Mouse (Mus musculus) G1E (cell line): ENCODE results near the gene Swsap1.
A peak's percentile ranks its signal among the peaks of the same experiment; 100 is the strongest.

ENCODE experiments used
- CTCF ChIP-seq: IDR thresholded peaks from 2 replicates; pipeline ENCODE4 v1.5.1; 2012; ENCODE audit warnings: low read depth, low read length, inconsistent platforms, mixed read lengths
- GATA1 ChIP-seq: IDR thresholded peaks from 2 replicates; pipeline ENCODE4 v1.6.1; 2012; ENCODE audit warnings: borderline replicate concordance, low read length, inconsistent platforms, mixed read lengths
- POLR2AphosphoS5 ChIP-seq: IDR thresholded peaks from 2 replicates; pipeline ENCODE4 v1.6.1; 2012; ENCODE audit warnings: low read depth, low read length, inconsistent platforms; ENCODE audit not compliant: insufficient replicate concordance

DNA sequence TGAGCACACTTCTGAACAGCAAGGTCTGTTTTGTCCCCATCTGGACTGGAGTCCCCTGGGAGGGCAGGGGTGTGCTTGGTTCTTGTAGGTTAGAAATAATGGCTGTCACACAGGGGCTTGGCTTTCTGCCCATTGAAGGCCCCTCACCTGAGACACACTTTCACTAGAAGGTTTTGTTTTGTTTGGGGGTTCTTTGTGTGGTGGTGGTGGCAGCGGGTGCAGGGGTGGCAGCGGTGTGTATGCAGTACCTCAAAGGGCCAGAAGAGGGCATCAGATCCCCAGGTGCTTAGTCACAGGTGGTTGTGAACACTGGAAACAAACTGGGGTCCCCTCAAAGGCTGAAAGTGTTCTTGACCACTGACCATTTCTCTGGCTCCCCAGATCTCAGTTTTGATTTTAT lies 22.4 kb downstream of the Swsap1 start:
- TF ChIP-seq POLR2AphosphoS5 (no peak), CTCF (peak; percentile 79), GATA1 (no peak)
